Mouse (Mus musculus): ENCODE data around the gene Efs.
"Not testable (repeated sequence)": the region's sequence is repeated elsewhere in the genome, so short reads cannot be mapped to it uniquely, and the experiment has no call there.

Gene Efs

DNA sequence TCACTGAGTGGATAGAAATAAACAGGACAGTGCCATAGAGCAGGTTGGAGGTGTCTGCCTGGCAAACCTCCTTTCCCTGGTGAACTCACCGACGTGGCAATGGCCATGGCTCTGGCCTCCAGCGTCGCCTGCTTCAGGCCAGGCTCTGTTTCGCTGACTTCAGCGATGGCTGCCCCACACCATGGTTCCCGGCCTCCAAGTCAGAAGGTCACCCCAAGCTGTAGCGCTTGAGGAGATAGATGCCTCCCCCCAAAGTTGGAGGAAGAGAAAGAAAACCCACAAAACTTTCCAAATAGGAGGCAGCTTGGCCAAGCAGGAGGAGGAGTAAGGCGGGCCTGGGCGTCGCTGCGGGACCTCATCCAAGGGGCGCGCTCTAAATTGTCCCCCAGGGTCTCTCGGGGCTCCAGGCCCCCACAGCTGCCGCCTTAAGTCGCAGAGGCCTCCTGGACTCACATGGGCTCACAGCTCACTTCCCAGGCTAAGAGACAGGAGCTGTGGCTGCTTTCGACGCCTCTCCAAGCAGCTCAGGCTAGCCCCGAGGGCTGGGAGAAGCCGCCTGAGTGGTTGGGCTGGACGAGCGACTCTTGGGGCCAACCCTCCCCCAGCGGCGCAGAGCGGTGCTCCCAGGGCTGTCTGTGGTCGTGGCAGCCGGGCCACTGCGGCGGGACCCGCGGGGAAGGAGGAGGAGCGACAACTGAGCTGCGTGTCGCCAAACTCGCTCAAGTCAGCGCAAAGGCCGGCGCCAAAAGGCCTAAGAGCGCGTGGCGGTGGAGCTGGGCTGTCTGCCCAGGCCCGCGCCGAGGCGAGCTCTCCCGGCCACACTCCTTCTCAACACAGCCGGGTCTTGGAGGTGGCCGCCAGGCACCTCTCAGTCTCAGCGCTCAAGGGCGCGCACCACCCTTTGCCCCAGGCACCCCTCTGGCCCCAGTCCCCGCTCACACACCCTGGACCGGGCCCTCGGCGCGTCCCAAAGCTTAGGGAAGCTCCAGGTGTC, at the start of gene Efs:
Gene Efs (minus strand): TSS at position 778 of the 994 bp plus-strand sequence.
- DNase-seq (ENCODE audit: low spot score): no peak

DNA sequence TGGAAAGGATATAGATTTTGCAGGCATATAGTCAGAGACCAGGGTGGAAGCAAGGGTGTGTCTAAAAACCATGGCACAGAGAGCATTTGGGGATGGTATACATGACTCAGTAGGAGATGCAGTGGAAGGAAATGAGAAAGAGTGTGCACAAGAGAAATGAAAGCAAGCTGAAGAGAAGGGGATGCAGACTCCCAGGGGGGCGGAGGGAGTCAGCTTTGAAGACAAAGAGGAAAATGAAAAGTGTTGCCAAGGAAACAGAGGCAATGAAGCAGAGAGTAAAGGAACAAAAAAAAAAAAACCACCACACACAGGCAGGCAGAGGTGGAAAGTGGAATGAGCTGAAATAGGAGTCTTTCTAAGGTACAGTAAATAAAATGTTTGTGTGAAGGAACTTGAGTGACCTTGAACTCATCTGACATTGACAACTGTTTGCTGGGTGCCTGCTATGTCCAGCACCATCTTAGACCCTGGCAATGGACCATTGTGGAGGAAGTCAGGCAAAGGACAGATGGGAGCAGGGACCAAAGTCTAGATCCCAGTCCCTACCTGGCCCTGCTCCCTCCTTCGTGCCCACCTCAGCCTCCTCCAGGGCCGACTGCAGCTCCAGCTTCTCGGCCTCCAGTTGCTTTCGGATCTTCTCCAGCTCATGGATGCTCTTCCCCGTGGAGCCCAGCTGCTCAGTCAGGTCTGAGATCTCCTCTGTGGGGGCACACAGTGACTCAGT, 48.3 kb upstream of the Efs start:
- no peak for DNase-seq (ENCODE audit: low spot score)

DNA sequence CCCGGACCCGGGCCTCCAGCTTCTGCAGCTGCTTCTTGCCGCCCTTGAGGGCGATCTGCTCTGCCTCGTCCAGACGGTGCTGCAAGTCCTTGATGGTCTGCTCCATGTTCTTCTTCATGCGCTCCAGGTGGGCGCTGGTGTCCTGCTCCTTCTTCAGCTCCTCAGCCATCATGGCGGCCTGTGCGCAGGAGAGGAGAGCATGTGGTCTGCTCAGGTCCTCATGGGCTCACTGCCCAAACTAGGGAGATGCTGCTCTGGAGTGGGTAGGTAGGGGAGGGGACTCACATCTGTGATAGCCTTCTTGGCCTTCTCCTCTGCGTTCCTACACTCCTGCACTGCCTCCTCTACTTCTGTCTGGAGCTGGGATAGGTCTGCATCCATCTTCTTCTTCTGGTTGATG, 46.9 kb upstream of the Efs start:
- not testable (repeated sequence) for DNase-seq (ENCODE audit: low spot score)

DNA sequence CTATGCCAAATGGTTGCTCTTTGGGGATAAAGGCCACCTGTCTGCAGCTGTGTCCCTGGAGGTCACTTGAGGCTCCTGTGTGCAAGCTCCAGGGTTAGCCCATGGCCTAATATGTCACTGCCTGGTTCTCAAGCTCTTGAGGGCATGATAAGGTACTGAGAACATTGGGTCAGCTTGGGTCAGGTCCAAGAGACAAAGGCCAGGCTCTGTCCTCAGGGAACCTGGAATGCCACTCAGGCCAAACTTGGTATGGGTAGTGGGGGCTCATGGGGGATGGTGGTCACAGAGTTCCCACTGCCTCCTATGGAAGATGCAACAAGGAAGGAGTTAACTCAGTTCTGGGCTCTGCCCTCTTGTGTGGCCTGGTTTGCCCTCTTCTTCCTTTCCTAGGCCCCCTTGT, 42.4 kb upstream of the Efs start:
- DNase-seq (ENCODE audit: low spot score): no peak

DNA sequence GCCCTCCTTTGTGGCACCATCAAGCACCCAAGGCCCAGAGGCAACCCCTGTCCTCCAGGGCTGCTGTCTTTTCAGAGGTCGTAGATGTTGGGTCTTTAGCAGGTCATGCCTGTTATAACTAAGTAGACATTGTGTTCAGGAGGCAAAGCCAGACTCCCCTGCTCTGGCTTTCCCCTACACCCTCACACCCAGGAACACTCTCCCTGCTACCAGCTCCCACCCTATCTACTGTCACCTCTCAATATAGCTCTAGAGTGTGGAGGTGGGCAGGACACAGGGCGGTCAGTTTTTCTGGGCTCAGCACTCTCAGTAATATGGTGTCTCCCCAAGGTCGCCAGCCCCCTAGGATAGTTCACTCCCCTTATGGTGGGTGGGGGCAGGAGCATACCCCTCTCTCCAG, 41.9 kb upstream of the Efs start:
- no peak for DNase-seq (ENCODE audit: low spot score)

DNA sequence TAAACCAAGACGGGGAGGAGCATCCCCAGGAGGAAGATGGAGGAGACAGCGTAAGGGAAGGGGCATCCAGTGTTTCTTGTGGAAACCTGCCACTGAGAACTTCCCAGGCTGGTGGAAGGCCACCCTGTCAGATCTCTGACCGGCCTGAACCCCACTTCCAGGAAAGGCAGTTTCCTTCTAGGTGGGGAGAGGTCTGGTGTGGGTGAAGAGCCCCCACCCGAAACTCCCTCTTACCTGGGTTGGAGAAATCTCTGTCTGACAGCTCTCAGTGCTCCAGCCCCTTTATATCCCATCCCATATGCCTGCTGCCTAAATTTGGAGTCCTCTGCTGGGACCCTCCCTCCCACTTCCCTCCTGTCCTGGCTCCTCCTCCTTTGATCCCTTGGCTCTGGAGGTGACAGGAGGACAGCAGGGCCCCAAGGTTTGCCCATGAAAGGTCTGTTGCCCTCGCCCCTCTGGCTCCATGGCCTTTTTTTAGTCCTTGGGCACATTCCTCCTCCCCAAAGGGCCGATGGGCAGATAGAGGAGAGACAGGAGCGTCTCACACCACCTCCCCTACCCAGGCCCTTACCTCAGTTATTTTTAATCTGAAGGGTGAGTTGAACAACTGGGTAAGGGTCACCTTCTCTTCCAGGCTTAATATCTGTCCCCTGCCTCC, 40.5 kb upstream of the Efs start, which contains the start of gene Myh6:
Gene Myh6 (minus strand): TSS at position 608 of the 658 bp plus-strand sequence.
- DNase-seq (ENCODE audit: low spot score): no peak

DNA sequence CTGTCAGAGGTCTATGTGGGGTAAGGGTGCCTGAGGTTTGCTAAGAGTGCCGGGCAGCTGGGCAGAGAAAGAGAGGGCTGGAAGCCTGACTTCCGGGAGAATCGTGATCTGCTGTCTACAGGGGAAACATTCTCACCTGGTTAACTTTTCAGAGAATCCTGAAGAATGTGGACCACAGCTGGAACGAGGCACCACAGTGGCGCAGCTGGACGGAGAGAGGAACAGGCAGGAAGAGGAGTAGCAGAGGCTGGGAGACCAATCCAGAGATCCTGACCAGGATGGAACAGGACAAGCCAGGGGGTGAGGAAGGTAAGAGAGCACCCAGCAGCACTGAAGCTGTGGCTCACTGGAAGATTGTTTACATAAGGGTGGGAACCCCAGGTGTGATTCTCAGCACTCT, 39.7 kb upstream of the Efs start:
- no peak for DNase-seq (ENCODE audit: low spot score)

DNA sequence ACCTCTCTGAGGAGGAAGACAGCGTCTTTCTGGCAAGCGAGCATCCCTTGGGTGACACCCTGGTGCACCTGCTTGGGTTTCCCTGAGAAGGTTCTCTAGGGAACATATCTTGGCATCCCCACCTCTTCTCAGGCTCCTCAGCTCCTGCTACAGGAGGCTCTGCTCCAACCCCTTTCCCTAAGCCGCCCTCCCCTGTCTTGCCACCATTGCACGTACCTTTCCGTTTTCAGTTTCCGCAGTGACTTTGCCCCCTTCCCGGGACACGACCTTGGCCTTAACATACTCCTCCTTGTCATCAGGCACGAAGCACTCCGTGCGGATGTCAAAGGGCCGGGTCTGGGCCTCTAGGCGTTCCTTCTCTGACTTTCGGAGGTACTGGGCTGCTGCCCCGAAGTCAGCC, 39.1 kb upstream of the Efs start:
- DNase-seq (ENCODE audit: low spot score): no peak

DNA sequence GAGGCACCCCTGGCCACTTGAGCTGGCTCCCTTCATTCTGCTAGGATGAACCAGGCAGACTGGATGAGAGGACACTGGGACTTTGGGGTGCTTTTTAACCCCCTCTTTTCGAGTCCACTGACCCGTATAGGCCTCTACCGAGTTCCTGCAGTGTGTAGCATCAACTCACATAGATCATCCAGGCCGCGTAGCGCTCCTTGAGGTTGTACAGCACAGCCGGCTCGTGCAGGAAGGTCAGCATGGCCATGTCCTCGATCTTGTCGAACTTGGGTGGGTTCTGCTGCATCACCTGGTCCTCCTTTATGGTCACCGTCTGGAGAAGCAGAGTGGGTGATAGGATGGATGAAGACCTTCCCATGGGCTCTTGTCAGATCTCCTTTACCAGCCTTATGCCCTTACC, 37.8 kb upstream of the Efs start:
- no peak for DNase-seq (ENCODE audit: low spot score)

DNA sequence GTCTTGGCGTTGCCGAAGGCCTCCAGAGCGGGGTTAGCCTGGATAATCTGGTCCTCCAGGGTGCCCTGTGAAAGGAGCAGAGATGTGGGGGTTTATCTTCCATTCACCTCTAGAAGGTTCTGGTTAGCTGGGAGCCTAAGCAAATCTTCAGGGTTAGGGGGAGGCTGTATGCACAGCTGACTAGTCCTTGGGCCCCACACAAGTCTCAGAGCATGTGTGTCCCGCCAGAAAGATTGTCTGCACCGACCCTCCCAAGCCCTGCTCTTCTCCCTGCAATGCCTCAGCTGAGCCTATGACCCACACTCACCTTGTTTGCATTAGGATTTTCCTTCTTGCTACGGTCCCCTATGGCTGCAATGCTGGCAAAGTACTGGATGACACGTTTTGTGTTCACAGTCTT, 36.8 kb upstream of the Efs start:
- DNase-seq (ENCODE audit: low spot score): no peak

DNA sequence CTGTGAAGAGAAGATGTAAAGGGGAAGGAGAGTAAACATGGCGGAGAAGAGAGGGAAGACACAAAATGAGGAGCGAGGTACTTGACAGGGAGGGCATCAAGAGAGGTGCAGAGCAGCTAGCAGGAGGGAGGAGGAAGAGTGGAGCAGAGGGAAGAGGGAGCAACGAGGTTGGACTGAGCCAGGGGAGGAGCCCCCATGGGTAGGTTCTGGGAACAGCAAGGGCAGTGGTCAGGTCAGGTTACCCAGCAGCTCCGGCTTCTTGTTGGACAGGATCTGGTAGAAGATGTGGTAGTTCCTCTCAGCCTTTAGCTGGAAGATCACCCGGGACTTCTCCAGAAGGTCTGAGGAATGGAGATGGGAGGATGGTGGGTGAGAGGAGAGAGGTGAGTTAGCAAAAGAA, 35.6 kb upstream of the Efs start:
- DNase-seq (ENCODE audit: low spot score): no peak

DNA sequence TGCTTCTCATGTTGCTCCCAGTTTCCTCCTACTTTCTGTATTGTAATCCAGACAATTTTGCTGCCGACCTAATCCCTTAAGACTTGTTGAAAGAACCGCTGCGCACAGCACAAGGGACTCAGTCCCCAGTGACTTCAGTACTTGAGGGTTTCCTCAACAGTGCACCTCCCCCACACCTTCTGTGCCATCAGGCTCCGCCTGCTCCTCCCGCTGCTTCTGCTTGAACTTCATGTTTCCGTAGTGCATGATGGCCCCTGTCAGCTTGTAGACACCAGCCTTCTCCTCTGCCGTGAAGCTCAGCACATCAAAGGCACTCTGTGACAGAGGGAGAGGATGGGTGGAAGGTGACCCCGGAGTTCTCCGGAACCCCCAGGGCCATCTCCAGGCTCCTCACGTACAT, 34.8 kb upstream of the Efs start:
- DNase-seq (ENCODE audit: low spot score): no peak

DNA sequence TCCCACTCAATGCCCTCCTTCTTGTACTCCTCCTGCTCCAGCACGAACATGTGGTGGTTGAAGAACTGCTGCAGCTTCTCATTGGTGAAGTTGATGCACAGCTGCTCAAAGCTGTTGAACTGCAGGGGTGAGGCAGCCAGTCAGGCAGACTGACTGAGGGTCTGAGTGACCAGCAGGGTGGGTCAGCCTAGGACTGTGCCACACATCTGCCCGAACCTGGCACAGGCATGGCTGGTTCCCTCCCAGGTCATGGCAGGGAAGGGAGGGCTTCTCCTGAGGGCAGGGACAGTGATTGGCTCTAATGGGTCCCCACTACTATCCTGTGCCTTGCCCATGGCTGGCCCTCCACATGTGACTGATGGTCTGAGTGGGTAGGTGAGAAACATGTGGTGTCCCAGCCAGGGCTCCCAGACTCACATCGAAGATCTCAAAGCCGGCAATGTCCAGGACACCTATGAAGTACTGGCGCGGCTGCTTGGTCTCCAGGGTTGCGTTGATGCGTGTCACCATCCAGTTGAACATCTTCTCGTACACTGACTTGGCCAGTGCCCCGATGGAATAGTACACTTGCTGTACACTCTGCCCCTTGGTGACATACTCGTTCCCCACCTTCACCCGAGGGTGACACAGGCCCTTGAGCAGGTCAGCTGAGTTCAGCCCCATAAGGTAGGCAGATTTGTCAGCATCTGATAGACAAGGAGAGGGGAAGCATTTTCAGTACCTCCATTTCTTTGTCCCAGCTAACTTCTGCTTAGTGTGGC, 34.1 kb upstream of the Efs start:
- not testable (repeated sequence) for DNase-seq (ENCODE audit: low spot score)

DNA sequence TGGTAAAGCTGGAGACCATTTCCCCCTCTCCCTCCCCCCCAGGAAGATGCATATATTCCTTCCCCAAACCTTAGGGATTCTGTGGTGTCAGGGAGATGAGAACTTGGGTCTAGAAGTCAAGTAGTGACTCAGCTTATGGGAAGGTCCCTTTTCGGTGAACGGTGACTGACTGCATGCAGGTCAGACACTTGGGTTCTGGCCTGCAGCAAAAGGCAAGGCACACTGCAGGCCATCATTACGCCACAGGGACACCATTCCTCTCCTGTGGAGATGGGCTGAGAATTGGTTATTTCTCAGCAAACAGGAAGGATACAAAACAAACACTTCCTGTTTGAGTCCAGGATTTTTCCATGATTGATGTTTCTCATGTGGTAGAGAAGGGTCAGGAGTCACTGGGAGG, 33.3 kb upstream of the Efs start:
- DNase-seq (ENCODE audit: low spot score): no peak

DNA sequence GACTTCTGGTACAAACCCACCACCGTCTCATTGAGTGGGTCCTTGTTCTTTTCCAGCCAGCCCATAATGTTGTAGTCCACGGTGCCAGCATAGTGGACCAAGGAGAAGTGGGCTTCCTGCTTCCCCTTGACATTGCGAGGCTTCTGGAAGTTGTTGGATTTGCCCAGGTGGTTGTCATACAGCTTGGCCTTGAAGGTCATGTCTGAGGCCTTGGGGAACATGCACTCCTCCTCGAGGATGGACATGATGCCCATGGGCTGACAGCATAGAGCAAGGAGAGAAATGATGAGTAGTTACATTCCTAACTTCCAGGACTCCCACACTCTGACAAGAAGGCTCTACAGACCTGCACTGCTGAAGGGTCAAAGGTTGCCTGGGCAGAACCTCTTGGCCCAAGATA, 32.6 kb upstream of the Efs start:
- DNase-seq (ENCODE audit: low spot score): no peak

DNA sequence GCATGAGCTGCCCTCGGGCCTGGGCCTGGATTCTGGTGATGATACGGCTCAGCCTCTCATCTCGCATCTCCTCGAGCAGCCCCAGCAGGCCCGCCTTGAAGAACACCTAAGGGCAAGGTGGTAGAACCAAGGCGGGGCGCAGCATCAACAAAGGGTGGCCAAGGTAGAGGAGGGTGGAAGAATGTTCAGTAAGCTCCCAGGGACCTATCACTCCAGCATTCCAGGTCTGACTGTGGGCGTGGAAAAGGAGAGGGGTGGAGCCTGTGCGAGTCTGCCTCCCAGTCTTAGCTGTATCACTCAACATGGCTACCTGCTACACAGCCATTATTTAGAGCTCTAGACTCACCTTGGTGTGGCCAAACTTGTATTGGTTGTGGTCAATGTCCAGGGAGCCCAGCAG, 30.6 kb upstream of the Efs start:
- no peak for DNase-seq (ENCODE audit: low spot score)

DNA sequence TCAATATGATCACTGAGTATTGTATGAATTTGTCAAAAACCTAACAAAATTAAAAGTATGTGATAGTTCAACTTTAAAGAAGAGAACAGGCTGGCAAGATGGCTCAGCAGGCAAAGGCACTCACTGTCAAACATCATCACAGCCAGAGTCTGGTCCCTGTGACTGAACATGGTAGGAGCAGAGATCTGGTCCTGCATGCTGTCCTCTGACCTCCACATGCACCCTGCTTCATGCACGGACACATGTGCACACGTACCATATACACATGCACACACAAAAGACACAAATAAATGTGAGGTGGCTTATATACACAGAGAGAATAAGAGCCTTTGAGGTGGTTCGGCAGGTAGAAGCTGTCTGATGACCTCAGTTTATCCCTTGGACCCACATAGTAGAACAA, 29.6 kb upstream of the Efs start:
- no peak for DNase-seq (ENCODE audit: low spot score)

DNA sequence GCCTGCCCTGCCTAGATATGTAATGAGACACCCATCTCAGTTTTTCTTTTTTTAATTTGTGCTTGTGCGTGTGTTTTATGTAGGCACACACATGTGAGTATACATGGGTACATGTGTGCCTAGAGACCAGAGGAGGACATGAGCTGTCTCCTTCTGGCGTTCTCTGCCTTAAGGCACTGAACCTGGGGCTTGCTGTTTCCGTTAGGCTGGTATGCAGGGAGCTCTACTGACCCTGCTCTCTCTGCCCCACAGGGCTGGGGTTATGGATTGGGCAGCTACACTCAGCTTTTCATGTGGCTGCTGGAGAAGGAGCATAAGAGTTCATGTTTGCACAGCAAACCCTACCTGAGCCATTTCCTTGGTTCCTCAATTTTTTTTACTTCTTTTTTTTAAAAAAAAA, 28.5 kb upstream of the Efs start:
- no peak for DNase-seq (ENCODE audit: low spot score)

DNA sequence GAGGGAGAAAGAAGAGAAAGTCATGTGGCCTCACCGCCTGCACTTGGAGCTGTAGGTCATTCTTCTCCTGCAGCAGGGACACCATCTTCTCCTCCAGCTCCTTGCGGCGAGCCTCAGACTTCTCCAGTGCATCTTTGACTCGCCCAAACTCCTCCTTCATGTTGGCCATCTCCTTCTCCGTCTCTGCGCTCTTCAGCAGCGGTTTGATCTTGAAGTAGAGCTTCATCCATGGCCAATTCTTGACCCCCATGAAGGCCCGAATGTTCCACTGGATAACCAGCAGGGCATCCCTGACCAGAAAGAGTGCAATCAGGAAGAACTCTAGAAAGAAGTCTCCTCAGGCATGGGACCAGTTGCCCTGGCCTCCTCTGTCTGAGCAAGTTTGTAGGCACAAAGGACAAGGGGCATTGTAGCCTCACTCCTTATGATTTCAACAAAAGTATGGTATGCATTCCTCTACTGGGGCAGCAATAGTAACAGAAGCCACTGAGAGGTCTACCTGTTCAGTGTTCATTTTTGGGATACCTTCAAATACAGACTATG, 27.8 kb upstream of the Efs start:
- DNase-seq (ENCODE audit: low spot score): no peak

DNA sequence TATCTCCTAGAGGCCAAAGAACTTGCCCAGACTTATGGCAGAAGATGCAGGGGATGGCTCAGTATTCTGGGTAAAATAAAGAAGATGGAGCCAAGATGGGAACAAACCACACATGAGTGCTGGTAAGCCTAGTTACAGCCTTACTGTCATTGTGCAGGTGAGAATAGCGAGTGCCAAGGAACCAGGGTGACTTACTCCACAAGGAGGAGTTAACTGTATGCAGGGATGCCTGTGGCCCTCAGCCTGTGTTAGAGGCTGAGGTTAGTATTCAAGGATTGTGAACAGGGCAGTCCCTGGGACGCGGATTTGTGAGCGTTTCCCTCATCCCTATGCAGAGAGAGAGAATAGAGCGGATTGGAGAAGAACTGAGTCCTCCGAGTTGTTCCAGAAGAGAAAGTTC, 25.7 kb upstream of the Efs start:
- DNase-seq (ENCODE audit: low spot score): no peak

DNA sequence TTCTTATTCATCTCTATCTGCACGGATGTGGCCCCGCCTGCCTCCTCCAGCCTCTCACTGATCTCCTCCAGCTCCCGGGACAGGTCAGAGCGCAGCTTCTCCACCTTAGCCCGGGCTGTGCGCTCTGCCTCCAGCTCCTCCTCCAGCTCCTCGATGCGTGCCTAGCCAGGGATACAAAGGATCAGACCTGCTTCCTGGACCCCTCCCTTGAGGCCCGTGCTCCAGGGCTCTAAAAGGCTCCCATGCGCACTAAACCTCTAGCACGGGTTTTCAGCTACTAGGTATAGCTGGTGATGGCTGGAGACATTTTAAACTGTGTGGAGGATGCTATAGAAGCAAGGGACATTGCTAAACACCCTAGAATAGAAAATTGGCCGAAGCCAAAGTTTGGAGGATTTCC, 24.6 kb upstream of the Efs start:
- DNase-seq (ENCODE audit: low spot score): no peak

DNA sequence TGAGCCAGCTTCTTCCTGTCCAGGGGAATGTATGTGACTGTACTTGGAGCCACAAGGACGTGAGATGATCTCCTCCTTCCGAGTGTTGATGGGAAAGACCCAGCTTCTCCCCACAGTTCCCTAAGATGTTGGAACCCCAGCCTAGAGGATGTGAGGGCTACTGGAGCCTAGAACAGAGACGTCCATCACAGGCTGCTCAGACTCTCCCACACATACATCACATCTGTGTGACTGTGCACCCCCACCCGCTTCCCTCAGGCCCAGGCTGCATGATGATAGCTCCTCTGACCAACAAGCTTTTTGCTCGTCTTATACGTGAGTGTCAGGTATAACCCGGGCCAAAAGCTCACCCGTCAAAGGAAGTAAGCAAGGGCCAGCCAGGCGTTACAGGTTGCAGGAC, 22.9 kb upstream of the Efs start:
- no peak for DNase-seq (ENCODE audit: low spot score)
